Mouse (Mus musculus) intestine, embryonic 16.5 days (tissue): Measurements from ENCODE around the gene Sorcs2. TPM values are rescaled to one million over a fixed set of nuclear protein-coding genes. Genes with fewer than 3 reads are reported as not detected.

Source experiments
- ATAC-seq: fragments of 200-750 bp; cut with Nextera tagmentation; 2 replicates; pipeline ENCODE4 v1.8.0; 2017; ENCODE audit warnings: moderate TSS enrichment, moderate library complexity
- H3K27ac ChIP-seq: fragments of 300-500 bp; sonication (generic); 2 replicates; pipeline ENCODE4 v1.5.1; 2014; ENCODE audit warnings: mild to moderate bottlenecking, low read length
- H3K27me3 ChIP-seq: fragments of 300-500 bp; sonication (generic); replicated peaks from 2 replicates; pipeline ENCODE4 v1.6.1; 2014; ENCODE audit warnings: low read length, control low read depth, mixed read lengths; ENCODE audit not compliant: control insufficient read depth, insufficient read depth
- H3K36me3 ChIP-seq: fragments of 300-500 bp; sonication (generic); 2 replicates; pipeline ENCODE4 v1.6.1; 2014; ENCODE audit warnings: low read length, control low read depth; ENCODE audit not compliant: control insufficient read depth, insufficient read depth
- H3K4me1 ChIP-seq: fragments of 300-500 bp; sonication (generic); 2 replicates; pipeline ENCODE4 v1.6.1; 2014; ENCODE audit warnings: low read length, control low read depth, mixed read lengths; ENCODE audit not compliant: control insufficient read depth, insufficient read depth
- H3K4me2 ChIP-seq: fragments of 300-500 bp; sonication (generic); 2 replicates; pipeline ENCODE4 v1.6.1; 2014; ENCODE audit warnings: low read depth, low read length, control low read depth
- H3K4me3 ChIP-seq: fragments of 300-500 bp; sonication (generic); 2 replicates; pipeline ENCODE4 v1.5.1; 2014; ENCODE audit warnings: mild to moderate bottlenecking, low read length
- H3K9ac ChIP-seq: fragments of 300-500 bp; sonication (generic); 2 replicates; pipeline ENCODE4 v1.6.1; 2014; ENCODE audit warnings: low read depth, low read length
- H3K9me3 ChIP-seq: fragments of 300-500 bp; sonication (generic); 2 replicates; pipeline ENCODE4 v1.6.1; 2016; ENCODE audit warnings: low read length, control low read depth; ENCODE audit not compliant: control insufficient read depth
- WGBS: fragments of 180-500 bp; shearing (Covaris S2); extraction: QIAGEN DNeasy Blood & Tissue Kit; methylation state at CpG from one replicate; pipeline ENCODE4 v1.1.7; 2014; 5-methylcytosine and 5-hydroxymethylcytosine counted together
- polyA plus RNA-seq: library from polyadenylated mRNA; unstranded; fragments of >200 nt; fragmentation: Nextera tagmentation; extraction: Ambion mirVana; gene quantifications from 2 replicates; pipeline ENCODE4 v1.2.1, GENCODE M21; 2015

The Sorcs2 gene
- polyA plus RNA-seq, 1 experiment from 2014 or later = 8.3 TPM

DNA sequence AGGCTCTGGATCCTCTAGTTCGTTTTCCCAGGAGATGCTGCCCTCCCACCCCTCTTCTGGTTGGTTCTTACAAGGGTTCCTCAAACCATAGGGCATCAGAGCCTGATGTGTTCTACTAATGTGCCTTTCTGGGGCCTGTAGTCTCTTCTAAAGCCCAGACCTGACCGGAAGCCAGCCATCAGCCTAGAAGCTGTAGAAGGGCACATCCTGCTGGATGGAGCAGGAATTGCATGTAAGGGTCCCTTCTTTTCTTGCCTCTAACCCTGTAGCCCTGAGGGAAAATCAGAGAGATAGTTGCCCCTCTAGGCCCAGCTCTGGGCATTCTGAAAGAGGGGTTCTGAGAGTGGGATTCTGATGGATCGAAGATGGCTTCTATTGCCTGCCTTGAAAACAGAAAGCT lies 379.6 kb downstream of the Sorcs2 start:
- no peaks in the 10 kb centered on the region for H3K4me1 ChIP-seq
- H3K27me3 ChIP-seq = no peaks in the 10 kb centered on the region
- no peak overlapping the region for H3K4me3 ChIP-seq
- no peaks in the 10 kb centered on the region for H3K9me3 ChIP-seq
- ATAC-seq = no peak
- H3K27ac ChIP-seq = no peak overlapping the region
- H3K9ac ChIP-seq = no peak overlapping the region
- H3K36me3 ChIP-seq = no peaks in the 10 kb centered on the region
- no peak overlapping the region for H3K4me2 ChIP-seq
- WGBS = 87% methylated on average over 3 of the region's 3 CpGs

GRCm38 (mm10) chr5:36009405-36009804 lies 388.5 kb downstream of the Sorcs2 start:
- Histone ChIP-seq H3K4me3 (no peak overlapping the region), H3K36me3 (no peaks in the 10 kb centered on the region), H3K27me3 (no peaks in the 10 kb centered on the region), H3K9me3 (no peaks in the 10 kb centered on the region), H3K9ac (no peak overlapping the region), H3K27ac (no peak overlapping the region), H3K4me2 (no peak overlapping the region), H3K4me1 (no peaks in the 10 kb centered on the region)
- no peak for ATAC-seq
- 88% methylated on average over 4 of the region's 4 CpGs for WGBS

- H3K4me1 ChIP-seq = no peaks in the 10 kb centered on the region
- no peak overlapping the region for H3K27ac ChIP-seq
- ATAC-seq = no peak
- H3K4me2 ChIP-seq = no peak overlapping the region
- no peak overlapping the region for H3K9ac ChIP-seq
- no peaks in the 10 kb centered on the region for H3K9me3 ChIP-seq
- no peaks in the 10 kb centered on the region for H3K27me3 ChIP-seq
- H3K4me3 ChIP-seq = no peak overlapping the region
- H3K36me3 ChIP-seq = no peaks in the 10 kb centered on the region
- WGBS = 83% methylated on average over 10 of the region's 10 CpGs
These were observed 390.3 kb downstream of the Sorcs2 start for GRCm38 (mm10) chr5:36007649-36008048.

GRCm38 (mm10) chr5:36006586-36006985 lies 391.4 kb downstream of the Sorcs2 start:
- H3K9ac ChIP-seq = no peak overlapping the region
- H3K4me2 ChIP-seq = no peak overlapping the region
- H3K4me3 ChIP-seq = no peak overlapping the region
- no peak overlapping the region for H3K27ac ChIP-seq
- ATAC-seq = no peak
- no peaks in the 10 kb centered on the region for H3K27me3 ChIP-seq
- 72% methylated on average over 5 of the region's 5 CpGs for WGBS
- H3K4me1 ChIP-seq = no peaks in the 10 kb centered on the region
- H3K36me3 ChIP-seq = no peaks in the 10 kb centered on the region
- H3K9me3 ChIP-seq = no peaks in the 10 kb centered on the region

DNA sequence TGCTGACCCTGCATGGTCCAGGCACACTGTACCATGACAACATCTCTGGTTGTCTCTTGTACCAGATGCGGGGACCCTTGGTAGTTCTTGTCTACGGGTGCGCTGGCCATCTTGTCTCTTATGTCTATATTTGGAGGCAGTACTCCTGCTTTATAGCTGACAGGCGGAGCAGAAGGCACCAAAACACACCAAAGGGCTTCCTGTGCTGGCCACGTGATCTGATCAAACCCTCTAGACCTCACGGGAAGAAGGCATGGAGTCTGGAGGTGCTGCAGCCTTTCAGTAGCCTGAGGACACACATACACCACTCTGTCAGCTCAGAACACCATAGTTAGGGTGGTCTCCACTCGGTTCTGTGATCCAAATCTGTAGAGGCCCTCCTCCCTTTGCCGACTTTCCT lies 391.8 kb downstream of the Sorcs2 start:
- Histone ChIP-seq H3K4me1 (no peaks in the 10 kb centered on the region), H3K4me3 (no peak overlapping the region), H3K9me3 (no peaks in the 10 kb centered on the region), H3K27ac (no peak overlapping the region), H3K4me2 (no peak overlapping the region), H3K36me3 (no peaks in the 10 kb centered on the region), H3K27me3 (no peaks in the 10 kb centered on the region), H3K9ac (no peak overlapping the region)
- ATAC-seq = no peak
- 74% methylated on average over 8 of the region's 8 CpGs for WGBS

- Histone ChIP-seq H3K9ac (no peak overlapping the region), H3K27me3 (no peaks in the 10 kb centered on the region), H3K4me1 (no peaks in the 10 kb centered on the region), H3K36me3 (0 out of 2 replicates have a peak, but pooled peaks cover 5% of the 10 kb centered on the region), H3K9me3 (no peaks in the 10 kb centered on the region), H3K27ac (no peak overlapping the region), H3K4me3 (no peak overlapping the region), H3K4me2 (no peak overlapping the region)
- no peak for ATAC-seq
- 86% methylated on average over 10 of the region's 10 CpGs for WGBS
These were observed 394.1 kb downstream of the Sorcs2 start for GRCm38 (mm10) chr5:36003797-36004196.

- no peak overlapping the region for H3K4me2 ChIP-seq
- H3K27ac ChIP-seq = no peak overlapping the region
- H3K36me3 ChIP-seq = peaks cover 8% of the 10 kb centered on the region
- WGBS = 85% methylated on average over 11 of the region's 11 CpGs
- H3K4me3 ChIP-seq = no peak overlapping the region
- H3K4me1 ChIP-seq = peaks cover 2% of the 10 kb centered on the region; the same call in 1 of the 2 replicates
- no peaks in the 10 kb centered on the region for H3K9me3 ChIP-seq
- H3K9ac ChIP-seq = no peak overlapping the region
- ATAC-seq = no peak
- no peaks in the 10 kb centered on the region for H3K27me3 ChIP-seq
These were observed 407.8 kb downstream of the Sorcs2 start for GRCm38 (mm10) chr5:35989986-35990735.

- Histone ChIP-seq H3K4me1 (peaks cover 2% of the 10 kb centered on the region; the same call in 1 of the 2 replicates), H3K36me3 (peaks cover 10% of the 10 kb centered on the region), H3K9ac (no peak overlapping the region), H3K4me3 (no peak overlapping the region), H3K4me2 (no peak overlapping the region), H3K27me3 (no peaks in the 10 kb centered on the region), H3K27ac (no peak overlapping the region), H3K9me3 (no peaks in the 10 kb centered on the region)
- 78% methylated on average over 6 of the region's 6 CpGs for WGBS
- ATAC-seq = no peak
These were observed 408.4 kb downstream of the Sorcs2 start for GRCm38 (mm10) chr5:35989506-35989905.

- Histone ChIP-seq H3K27ac (no peak overlapping the region), H3K9me3 (no peaks in the 10 kb centered on the region), H3K27me3 (no peaks in the 10 kb centered on the region), H3K4me2 (no peak overlapping the region), H3K4me1 (peaks cover 2% of the 10 kb centered on the region; the same call in 1 of the 2 replicates), H3K4me3 (no peak overlapping the region), H3K36me3 (peaks cover 12% of the 10 kb centered on the region), H3K9ac (no peak overlapping the region)
- ATAC-seq = no peak
- 96% methylated on average over 8 of the region's 8 CpGs for whole genome bisulfite sequencing
These were observed 409.9 kb downstream of the Sorcs2 start for GRCm38 (mm10) chr5:35988085-35988484.

GRCm38 (mm10) chr5:35985611-35986010 lies 412.3 kb downstream of the Sorcs2 start:
- peaks cover 10% of the 10 kb centered on the region for H3K36me3 ChIP-seq

More at GRCm38 (mm10) chr5:35985611-35986010, 412.3 kb downstream of the Sorcs2 start:
- no peaks in the 10 kb centered on the region for H3K27me3 ChIP-seq
- WGBS = 87% methylated on average over 8 of the region's 8 CpGs
- no peak for ATAC-seq
- no peaks in the 10 kb centered on the region for H3K9me3 ChIP-seq
- no peak overlapping the region for H3K27ac ChIP-seq
- H3K4me2 ChIP-seq = no peak overlapping the region
- peaks cover 2% of the 10 kb centered on the region; the same call in 1 of the 2 replicates for H3K4me1 ChIP-seq
- no peak overlapping the region for H3K9ac ChIP-seq
- H3K4me3 ChIP-seq = no peak overlapping the region
